Mouse (Mus musculus) gonadal fat pad, adult 2 months (tissue): ENCODE measurements at regions not wholly inside any gene's neighbourhood (a gene's known extent, or its start where the extent isn't known, plus 50 kb on each side); places are given as distances from the start of the nearest gene placed in this dataset.

Source experiments
- DNase-seq: peaks from one replicate; pipeline ENCODE4 v3.0.0-alpha.2; 2012; ENCODE audit warnings: low read depth

GRCm38 (mm10) chr10:122194139-122194538, 97.0 kb upstream of the Rxylt1 start:
- DNase-seq, result no peak

GRCm38 (mm10) chr10:122193343-122193742, 96.2 kb upstream of the Rxylt1 start:
- DNase-seq, result no peak

- no peak for DNase-seq
Observed at GRCm38 (mm10) chr10:122185152-122185745, 88.1 kb upstream of the Rxylt1 start.

GRCm38 (mm10) chr10:122183025-122183424, 85.9 kb upstream of the Rxylt1 start:
- DNase-seq, result peak; percentile 10

- DNase-seq, result no peak
Observed at GRCm38 (mm10) chr10:122149038-122149437, 51.9 kb upstream of the Rxylt1 start.

- no peak for DNase-seq
Observed at GRCm38 (mm10) chr10:122148609-122149008, 51.4 kb upstream of the Rxylt1 start.
